In genomic region chr14:61059316-61059945, GRCm38 (mm10) we compare ENCODE assay signal across 27 mouse cellular contexts. TPM values are rescaled to one million over a fixed set of nuclear protein-coding genes. Genes with fewer than 3 reads are reported as not detected.
DNase-seq lines count a peak whose midpoint lies in the region; ATAC-seq and TF ChIP-seq lines count a peak whose summit lies in the region.
"Had no signal": no experiment of that assay in that cellular context is flagged by ENCODE, and none has a peak within 500 bp of the region (broad histone marks: within the 10 kb centered on the region; RNA-seq: fewer than 3 reads in every experiment).

No protein-coding gene starts in this region.

- no peak overlapping the region for H3K9ac ChIP-seq in lung, embryonic 14.5 days
- H3K9ac ChIP-seq: embryonic facial prominence, embryonic 13.5 days; forebrain, embryonic 12.5 days; forebrain, embryonic 15.5 days; heart, embryonic 12.5 days; heart, embryonic 15.5 days; hindbrain, embryonic 13.5 days; intestine, embryonic 15.5 days had no signal

- no peaks in the 10 kb centered on the region for H3K27me3 ChIP-seq in lung, embryonic 14.5 days (ENCODE audit: insufficient read depth, low read length)
- H3K27me3 ChIP-seq: embryonic facial prominence, embryonic 13.5 days; intestine, embryonic 15.5 days had no signal

- H3K27ac ChIP-seq in lung, embryonic 14.5 days (ENCODE audit: low read depth): no peak overlapping the region
- H3K27ac ChIP-seq: embryonic facial prominence, embryonic 10.5 days; embryonic facial prominence, embryonic 13.5 days; forebrain, embryonic 12.5 days; forebrain, embryonic 15.5 days; heart, embryonic 15.5 days; hindbrain, embryonic 10.5 days; hindbrain, embryonic 13.5 days; intestine, embryonic 15.5 days had no signal

- no peak overlapping the region for H3K4me3 ChIP-seq in lung, embryonic 14.5 days (ENCODE audit: low read depth, low read length)
- H3K4me3 ChIP-seq: embryonic facial prominence, embryonic 10.5 days; embryonic facial prominence, embryonic 13.5 days; erythroblast, embryonic 14.5 days; forebrain, embryonic 12.5 days; forebrain, embryonic 15.5 days; heart, embryonic 12.5 days; heart, embryonic 15.5 days; hindbrain, embryonic 10.5 days; hindbrain, embryonic 13.5 days; intestine, embryonic 15.5 days had no signal

- DNase-seq in cerebellum, adult 11-12 months: peak; percentile 8
- no peak for DNase-seq in cerebellum, adult 8-10 months
- peak; percentile 56 to 58 for DNase-seq in cerebellum, postnatal 14 days
- DNase-seq in cerebellum, adult 9-10 months: no peak
- peak; percentile 27 for DNase-seq in kidney, postnatal 10 days
- no peak for DNase-seq in kidney, adult 8-10 months
- DNase-seq in lung, embryonic 14.5 days: peak; percentile 56
- no peak for DNase-seq in lung, postnatal 36 days
- DNase-seq: adrenal gland, postnatal 10 days; adrenal gland, postnatal 36 days; embryo, embryonic 11 days; gastrocnemius, postnatal 25 days; heart, adult 18-20 months; heart, postnatal 10 days; heart, postnatal 36 days had no signal

- TF ChIP-seq CTCF in lung, embryonic 14.5 days (IDR thresholded peaks at IDR 0.05; ENCODE audit: low read depth): no peak

- no peaks in the 10 kb centered on the region for H3K36me3 ChIP-seq in lung, embryonic 14.5 days (ENCODE audit: insufficient read depth)
- H3K36me3 ChIP-seq: embryonic facial prominence, embryonic 10.5 days; embryonic facial prominence, embryonic 13.5 days; forebrain, embryonic 12.5 days; forebrain, embryonic 15.5 days; heart, embryonic 12.5 days; heart, embryonic 15.5 days; hindbrain, embryonic 10.5 days; hindbrain, embryonic 13.5 days; intestine, embryonic 15.5 days had no signal

- H3K4me2 ChIP-seq in lung, embryonic 14.5 days: no peak overlapping the region
- H3K4me2 ChIP-seq: embryonic facial prominence, embryonic 13.5 days; forebrain, embryonic 12.5 days; forebrain, embryonic 15.5 days; heart, embryonic 12.5 days; heart, embryonic 15.5 days; hindbrain, embryonic 13.5 days; intestine, embryonic 15.5 days had no signal

- WGBS in lung, embryonic 14.5 days: 56% methylated on average over 9 of the region's 9 CpGs

- H3K4me1 ChIP-seq in lung, embryonic 14.5 days (ENCODE audit: insufficient read depth): peaks cover 20% of the 10 kb centered on the region

- no peak for ATAC-seq in lung, embryonic 14.5 days (ENCODE audit: insufficient read depth)
- ATAC-seq: forebrain, embryonic 15.5 days; hindbrain, embryonic 16.5 days; Patski had no signal

- no peaks in the 10 kb centered on the region for H3K9me3 ChIP-seq in lung, embryonic 14.5 days (ENCODE audit: low read depth, low read length)
- H3K9me3 ChIP-seq: embryonic facial prominence, embryonic 10.5 days; embryonic facial prominence, embryonic 13.5 days; forebrain, embryonic 12.5 days; forebrain, embryonic 15.5 days; heart, embryonic 12.5 days; heart, embryonic 15.5 days; hindbrain, embryonic 10.5 days; hindbrain, embryonic 13.5 days; intestine, embryonic 15.5 days had no signal

RNA-seq across cellular contexts. Expression of gene Tnfrsf19, which starts 13.1 kb away (rescaled TPM):
- 148 and 159 TPM in 2 replicates for polyA plus RNA-seq in lung, embryonic 14.5 days (2014; fragmentation: Nextera tagmentation; extraction: Ambion mirVana)
- polyA plus RNA-seq: erythroblast, embryonic 14.5 days had no signal

Comparison
In these comparisons a context has a peak if more than half of its experiments do, and no peak if none do; other contexts are left out.
1. DNase-seq: peak in cerebellum, adult 11-12 months (single experiment), cerebellum, postnatal 14 days (2 of 2), kidney, postnatal 10 days (single experiment) and lung, embryonic 14.5 days (single experiment); none in cerebellum, adult 8-10 months (single experiment), cerebellum, adult 9-10 months (single experiment), kidney, adult 8-10 months (0 of 2) and lung, postnatal 36 days (single experiment).